Mouse (Mus musculus): ENCODE measurements at regions not wholly inside any gene's neighbourhood (a gene's known extent, or its start where the extent isn't known, plus 50 kb on each side); places are given as distances from the start of the nearest gene placed in this dataset.
A peak's percentile ranks its signal among the peaks of the same experiment; 100 is the strongest.

DNA sequence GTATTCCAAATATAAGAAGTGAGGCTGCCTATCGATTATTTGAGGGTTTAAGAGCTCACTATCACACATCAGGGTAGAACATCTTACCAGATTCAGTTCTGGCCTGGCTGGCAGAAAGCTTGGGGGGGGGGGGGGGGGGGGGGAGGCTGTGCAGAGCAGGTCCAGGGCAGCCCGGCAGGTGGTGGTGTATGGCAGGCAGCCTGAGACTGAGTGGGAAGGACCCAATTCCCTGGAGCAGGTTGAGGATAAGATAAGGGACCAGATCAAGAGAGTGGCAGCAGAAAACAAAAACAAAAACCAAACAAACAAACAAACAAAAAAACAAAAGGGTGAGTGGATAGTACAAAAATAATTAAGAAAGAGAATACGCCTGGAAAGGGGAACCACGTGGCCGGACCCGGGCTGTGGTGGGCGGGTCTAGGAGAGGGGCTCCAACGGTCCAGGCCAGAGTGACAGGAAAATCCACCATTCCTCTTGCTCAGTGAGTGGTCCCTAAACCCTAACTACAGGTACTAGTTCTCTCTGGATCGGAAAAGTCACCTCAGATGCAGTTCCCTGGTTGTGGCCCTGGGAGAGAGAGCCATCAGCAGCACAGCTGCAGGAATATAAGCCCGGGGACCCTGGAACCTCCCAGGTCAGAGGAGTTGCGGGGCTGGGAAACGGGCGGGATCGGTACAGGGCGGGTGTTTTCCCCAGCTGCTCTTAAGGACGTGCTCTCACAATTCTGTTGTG is 73.3 kb downstream of the Vmn2r112 start:
- DNase-seq = peak in 1 of 2 experiments; percentile 32

All from kidney, postnatal 25 days (tissue).